Mouse (Mus musculus) liver, embryonic 12.5 days (tissue): ENCODE data around the gene Cdt1. TPM values are rescaled to one million over a fixed set of nuclear protein-coding genes. Genes with fewer than 3 reads are reported as not detected.

Experiments
- ATAC-seq: fragments of 200-750 bp; cut with Nextera tagmentation; 2 replicates; pipeline ENCODE4 v1.8.0; 2017; ENCODE audit warnings: moderate number of reproducible peaks, mild to moderate bottlenecking, moderate library complexity
- H3K27ac ChIP-seq: fragments of 300-500 bp; sonication (generic); 2 replicates; pipeline ENCODE4 v1.5.1; 2016; ENCODE audit warnings: mild to moderate bottlenecking
- H3K27me3 ChIP-seq: fragments of 300-500 bp; sonication (generic); replicated peaks from 2 replicates; pipeline ENCODE4 v1.6.1; 2016; ENCODE audit warnings: mild to moderate bottlenecking, moderate library complexity
- H3K36me3 ChIP-seq: fragments of 300-500 bp; sonication (generic); 2 replicates; pipeline ENCODE4 v1.6.1; 2016; ENCODE audit warnings: mild to moderate bottlenecking, moderate library complexity
- H3K4me1 ChIP-seq: fragments of 300-500 bp; sonication (generic); 2 replicates; pipeline ENCODE4 v1.6.1; 2016
- H3K4me2 ChIP-seq: fragments of 300-500 bp; sonication (generic); 2 replicates; pipeline ENCODE4 v1.6.1; 2016; ENCODE audit warnings: mild to moderate bottlenecking, moderate library complexity
- H3K4me3 ChIP-seq: fragments of 300-500 bp; sonication (generic); 2 replicates; pipeline ENCODE4 v1.5.1; 2016; ENCODE audit warnings: mild to moderate bottlenecking, moderate library complexity
- H3K9ac ChIP-seq: fragments of 300-500 bp; sonication (generic); 2 replicates; pipeline ENCODE4 v1.6.1; 2016; ENCODE audit warnings: mild to moderate bottlenecking, moderate library complexity
- H3K9me3 ChIP-seq: fragments of 300-500 bp; sonication (generic); replicated peaks from 2 replicates; pipeline ENCODE4 v1.6.1; 2016; ENCODE audit warnings: mild to moderate bottlenecking, moderate library complexity
- WGBS: fragments of 180-500 bp; shearing (Covaris S2); methylation state at CpG from one replicate; pipeline ENCODE4 v1.1.7; 2016; ENCODE audit not compliant: insufficient replicate concordance; 5-methylcytosine and 5-hydroxymethylcytosine counted together
- polyA plus RNA-seq: library from polyadenylated mRNA; unstranded; fragments of >200 nt; fragmentation: Nextera tagmentation; extraction: Ambion mirVana; gene quantifications from 2 replicates; pipeline ENCODE4 v1.2.1, GENCODE M21; 2016

Cdt1 gene
- polyA plus RNA-seq = 65.7 and 66.8 TPM in 2 replicates

GRCm38 (mm10) chr8:122567361-122568108 is at the start of gene Cdt1:
Gene Cdt1 (plus strand): TSS chr8:122568015.
- no peaks in the 10 kb centered on the region for H3K9me3 ChIP-seq
- peaks cover 37% of the 10 kb centered on the region for H3K36me3 ChIP-seq
- ATAC-seq = peak; percentile 94
- under 1% methylated on average over 62 of the region's 62 CpGs for WGBS
- H3K27ac ChIP-seq = peak within 1 kb of the TSS; percentile 93
- peak within 1 kb of the TSS; percentile 96 for H3K4me2 ChIP-seq
- peak within 1 kb of the TSS; percentile 98 for H3K4me3 ChIP-seq
- H3K4me1 ChIP-seq = peaks cover 56% of the 10 kb centered on the region
- H3K27me3 ChIP-seq = no peaks in the 10 kb centered on the region
- peak within 1 kb of the TSS; percentile 98 for H3K9ac ChIP-seq

- Histone ChIP-seq H3K36me3 (peaks cover 49% of the 10 kb centered on the region), H3K27me3 (no peaks in the 10 kb centered on the region), H3K9me3 (no peaks in the 10 kb centered on the region), H3K4me3 (no peak overlapping the region), H3K9ac (peak overlapping the region; percentile 47; the same call in 1 of the 2 replicates), H3K4me1 (peaks cover 94% of the 10 kb centered on the region), H3K4me2 (no peak overlapping the region), H3K27ac (peak overlapping the region; percentile 32)
- 45% methylated on average over 11 of the region's 11 CpGs for WGBS
- ATAC-seq = no peak
Measured at GRCm38 (mm10) chr8:122520611-122521010, 47.2 kb upstream of the Cdt1 start.

- peak overlapping the region; percentile 81 for H3K27ac ChIP-seq
- H3K36me3 ChIP-seq = peaks cover 44% of the 10 kb centered on the region
- WGBS = 58% methylated on average over 14 of the region's 14 CpGs
- H3K4me2 ChIP-seq = peak overlapping the region; percentile 61
- no peak overlapping the region for H3K4me3 ChIP-seq
- H3K4me1 ChIP-seq = peaks cover 98% of the 10 kb centered on the region
- peak overlapping the region; percentile 52 for H3K9ac ChIP-seq
- no peaks in the 10 kb centered on the region for H3K27me3 ChIP-seq
- H3K9me3 ChIP-seq = no peaks in the 10 kb centered on the region
- ATAC-seq = peak; percentile 24
Measured at GRCm38 (mm10) chr8:122522796-122523651, 44.8 kb upstream of the Cdt1 start.

GRCm38 (mm10) chr8:122523652-122524360 is 44.0 kb upstream of the Cdt1 start:
- peak overlapping the region; percentile 61 for H3K4me2 ChIP-seq
- H3K4me1 ChIP-seq = peaks cover 94% of the 10 kb centered on the region
- no peaks in the 10 kb centered on the region for H3K9me3 ChIP-seq
- no peaks in the 10 kb centered on the region for H3K27me3 ChIP-seq
- H3K4me3 ChIP-seq = no peak overlapping the region
- WGBS = 42% methylated on average over 23 of the region's 23 CpGs
- no peak for ATAC-seq
- H3K27ac ChIP-seq = peak overlapping the region; percentile 81
- peak overlapping the region; percentile 52 for H3K9ac ChIP-seq
- peaks cover 44% of the 10 kb centered on the region for H3K36me3 ChIP-seq

GRCm38 (mm10) chr8:122524506-122524905 is 43.3 kb upstream of the Cdt1 start:
- peak overlapping the region; percentile 61 for H3K4me2 ChIP-seq
- 0 out of 2 replicates have a peak, but pooled peaks have one; percentile 3 for ATAC-seq

GRCm38 (mm10) chr8:122525004-122525403 is 42.8 kb upstream of the Cdt1 start:
- H3K27ac ChIP-seq = peak overlapping the region; percentile 81
- H3K36me3 ChIP-seq = peaks cover 49% of the 10 kb centered on the region
- 25% methylated on average over 6 of the region's 6 CpGs for WGBS
- peak; percentile 88 for ATAC-seq
- peak overlapping the region; percentile 61 for H3K4me2 ChIP-seq
- no peaks in the 10 kb centered on the region for H3K27me3 ChIP-seq
- H3K4me1 ChIP-seq = peaks cover 82% of the 10 kb centered on the region
- H3K9ac ChIP-seq = peak overlapping the region; percentile 57
- no peaks in the 10 kb centered on the region for H3K9me3 ChIP-seq
- peak overlapping the region; percentile 24 for H3K4me3 ChIP-seq

More at GRCm38 (mm10) chr8:122524506-122524905, 43.3 kb upstream of the Cdt1 start:
- Histone ChIP-seq H3K9me3 (no peaks in the 10 kb centered on the region), H3K9ac (peak overlapping the region; percentile 57), H3K36me3 (peaks cover 49% of the 10 kb centered on the region), H3K27ac (peak overlapping the region; percentile 81), H3K4me1 (peaks cover 87% of the 10 kb centered on the region), H3K4me3 (peak overlapping the region; percentile 24; the same call in 1 of the 2 replicates), H3K27me3 (no peaks in the 10 kb centered on the region)
- 93% methylated on average over 6 of the region's 6 CpGs for WGBS

GRCm38 (mm10) chr8:122526084-122526483 is 41.7 kb upstream of the Cdt1 start:
- H3K36me3 ChIP-seq = peaks cover 56% of the 10 kb centered on the region
- peak overlapping the region; percentile 81 for H3K27ac ChIP-seq
- H3K9me3 ChIP-seq = no peaks in the 10 kb centered on the region
- H3K4me1 ChIP-seq = peaks cover 82% of the 10 kb centered on the region
- H3K9ac ChIP-seq = peak overlapping the region; percentile 57
- 69% methylated on average over 3 of the region's 3 CpGs for WGBS
- no peak overlapping the region for H3K4me3 ChIP-seq
- H3K27me3 ChIP-seq = no peaks in the 10 kb centered on the region
- ATAC-seq = no peak
- H3K4me2 ChIP-seq = peak overlapping the region; percentile 61

GRCm38 (mm10) chr8:122526526-122527170 is 41.2 kb upstream of the Cdt1 start:
- Histone ChIP-seq H3K9ac (peak overlapping the region; percentile 43; the same call in 1 of the 2 replicates), H3K4me2 (peak overlapping the region; percentile 61), H3K27me3 (no peaks in the 10 kb centered on the region), H3K4me1 (peaks cover 84% of the 10 kb centered on the region), H3K9me3 (no peaks in the 10 kb centered on the region), H3K4me3 (no peak overlapping the region), H3K36me3 (peaks cover 61% of the 10 kb centered on the region), H3K27ac (peak overlapping the region; percentile 81)
- WGBS = 56% methylated on average over 7 of the region's 7 CpGs
- ATAC-seq = no peak

GRCm38 (mm10) chr8:122527937-122528336 is 39.9 kb upstream of the Cdt1 start:
- Histone ChIP-seq H3K4me3 (no peak overlapping the region), H3K4me2 (no peak overlapping the region), H3K9me3 (no peaks in the 10 kb centered on the region), H3K27ac (peak overlapping the region; percentile 81; the same call in 1 of the 2 replicates), H3K27me3 (no peaks in the 10 kb centered on the region), H3K4me1 (peaks cover 84% of the 10 kb centered on the region), H3K36me3 (peaks cover 69% of the 10 kb centered on the region), H3K9ac (no peak overlapping the region)
- no peak for ATAC-seq
- 86% methylated on average over 3 of the region's 3 CpGs for WGBS

GRCm38 (mm10) chr8:122529159-122529558 is 38.7 kb upstream of the Cdt1 start:
- no peaks in the 10 kb centered on the region for H3K9me3 ChIP-seq
- H3K36me3 ChIP-seq = peaks cover 65% of the 10 kb centered on the region
- peaks cover 83% of the 10 kb centered on the region for H3K4me1 ChIP-seq
- no peak overlapping the region for H3K4me3 ChIP-seq
- H3K27ac ChIP-seq = no peak overlapping the region
- no peak overlapping the region for H3K4me2 ChIP-seq
- H3K27me3 ChIP-seq = no peaks in the 10 kb centered on the region
- no peak for ATAC-seq
- H3K9ac ChIP-seq = no peak overlapping the region
- WGBS = 87% methylated on average over 4 of the region's 4 CpGs

- Histone ChIP-seq H3K4me1 (peaks cover 79% of the 10 kb centered on the region), H3K4me2 (no peak overlapping the region), H3K27me3 (no peaks in the 10 kb centered on the region), H3K4me3 (no peak overlapping the region), H3K27ac (peak overlapping the region; percentile 32; the same call in 1 of the 2 replicates), H3K9me3 (no peaks in the 10 kb centered on the region), H3K9ac (no peak overlapping the region), H3K36me3 (peaks cover 79% of the 10 kb centered on the region)
- 80% methylated on average over 8 of the region's 8 CpGs for WGBS
- no peak for ATAC-seq
Measured at GRCm38 (mm10) chr8:122531312-122531711, 36.5 kb upstream of the Cdt1 start.
